Mouse (Mus musculus): Measurements from ENCODE around the gene Tada1.

GRCm38 (mm10) chr1:166363122-166363521 is 15.8 kb upstream of the Tada1 start:
- TF ChIP-seq CTCF (IDR thresholded peaks at IDR 0.05; ENCODE audit: control insufficient read depth, insufficient read depth, insufficient replicate concordance, low read depth, low read length) (no peak), POLR2A (IDR thresholded peaks at IDR 0.05; ENCODE audit: control insufficient read depth, low read depth, low read length) (no peak)

Data from testis, adult 2 months (tissue).